Mouse (Mus musculus) embryonic facial prominence, embryonic 10.5 days (tissue): ENCODE measurements around the gene Slc13a2. TPM values are rescaled to one million over a fixed set of nuclear protein-coding genes. Genes with fewer than 3 reads are reported as not detected.

ENCODE experiments used
- DNase-seq: peaks from one replicate; pipeline ENCODE4 v3.0.0-alpha.2; 2017; ENCODE audit warnings: low spot score
- H3K27ac ChIP-seq: fragments of 300-500 bp; sonication (generic); replicated peaks from 2 replicates; pipeline ENCODE4 v1.5.1; 2016; ENCODE audit warnings: mild to moderate bottlenecking
- H3K27me3 ChIP-seq: fragments of 300-500 bp; sonication (generic); replicated peaks from 2 replicates; pipeline ENCODE4 v1.6.1; 2016; ENCODE audit warnings: low read depth, mild to moderate bottlenecking; ENCODE audit not compliant: poor library complexity, severe bottlenecking
- H3K36me3 ChIP-seq: fragments of 300-500 bp; sonication (generic); replicated peaks from 2 replicates; pipeline ENCODE4 v1.6.1; 2016; ENCODE audit warnings: mild to moderate bottlenecking, moderate library complexity
- H3K4me1 ChIP-seq: fragments of 300-500 bp; sonication (generic); 2 replicates; pipeline ENCODE4 v1.6.1; 2016
- H3K4me3 ChIP-seq: fragments of 300-500 bp; sonication (generic); 2 replicates; pipeline ENCODE4 v1.5.1; 2016; ENCODE audit warnings: mild to moderate bottlenecking, moderate library complexity
- H3K9me3 ChIP-seq: fragments of 300-500 bp; sonication (generic); 2 replicates; pipeline ENCODE4 v1.6.1; 2016; ENCODE audit warnings: mild to moderate bottlenecking
- WGBS: fragments of 180-500 bp; shearing (Covaris S2); methylation state at CpG from one replicate; pipeline ENCODE4 v1.1.7; 2016; 5-methylcytosine and 5-hydroxymethylcytosine counted together
- polyA plus RNA-seq: library from polyadenylated mRNA; unstranded; fragments of >200 nt; fragmentation: Nextera tagmentation; extraction: Ambion mirVana; gene quantifications from 2 replicates; pipeline ENCODE4 v1.2.1, GENCODE M21; 2016

Slc13a2 gene
- polyA plus RNA-seq, 1 experiment from 2014 or later: not detected

DNA sequence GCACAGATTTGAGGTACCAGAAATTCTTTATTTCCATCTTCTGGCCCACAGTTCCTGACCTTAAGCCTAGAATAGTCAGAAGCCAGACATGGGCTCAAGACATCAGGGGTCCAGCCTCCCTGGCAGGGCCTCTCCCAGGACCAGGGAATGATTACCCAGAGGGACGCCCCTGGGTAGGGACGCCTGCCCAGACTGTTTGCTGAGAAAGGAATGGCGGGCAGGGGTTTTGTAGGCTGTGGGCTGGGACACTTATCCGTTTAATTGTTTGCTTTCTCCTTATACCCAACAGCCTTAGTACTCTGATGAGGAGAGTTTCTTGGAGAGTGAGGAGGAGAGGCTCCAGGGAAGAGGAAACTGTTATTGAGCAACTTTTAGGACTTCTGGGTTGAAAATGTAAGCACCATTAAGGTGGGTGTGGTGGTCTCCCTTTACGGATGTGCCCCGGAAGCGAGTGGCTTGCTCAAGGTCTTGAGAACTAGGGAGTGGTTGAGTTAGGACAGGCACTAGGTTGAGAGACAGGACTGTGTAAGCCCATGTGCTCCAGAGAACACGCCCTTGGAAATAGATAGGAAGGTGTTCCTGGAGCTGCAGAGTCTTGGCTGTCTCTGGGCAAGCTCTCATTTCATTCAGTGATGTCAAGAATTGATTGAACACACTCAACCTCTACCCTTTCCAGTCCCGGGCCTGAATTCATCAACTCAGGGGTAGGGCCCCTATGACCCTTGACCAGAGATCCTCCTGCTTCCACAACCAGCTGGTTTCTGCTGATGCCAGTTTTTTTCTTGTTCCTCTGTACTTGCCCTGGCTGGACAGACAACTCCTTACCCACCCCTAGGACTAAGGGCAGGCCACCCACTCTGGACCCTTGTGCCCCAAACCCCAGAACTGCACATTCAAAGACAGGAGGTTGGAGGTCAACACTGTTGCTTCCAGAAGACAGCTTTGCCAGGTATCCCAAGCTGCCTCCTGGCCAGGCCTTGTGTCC lies 13.5 kb downstream of the Slc13a2 start:
- Histone ChIP-seq H3K27ac (no peak overlapping the region), H3K9me3 (no peaks in the 10 kb centered on the region), H3K4me1 (no peaks in the 10 kb centered on the region), H3K36me3 (no peaks in the 10 kb centered on the region), H3K27me3 (no peaks in the 10 kb centered on the region), H3K4me3 (no peak overlapping the region)
- WGBS: 84% methylated on average over 9 of the region's 9 CpGs
- DNase-seq: no peak

GRCm38 (mm10) chr11:78402062-78402461 lies 20.0 kb downstream of the Slc13a2 start:
- Histone ChIP-seq H3K27me3 (0 out of 2 replicates have a peak, but pooled peaks cover 4% of the 10 kb centered on the region), H3K36me3 (no peaks in the 10 kb centered on the region), H3K27ac (no peak overlapping the region), H3K9me3 (no peaks in the 10 kb centered on the region), H3K4me3 (no peak overlapping the region), H3K4me1 (peaks cover 12% of the 10 kb centered on the region)
- no peak for DNase-seq
- WGBS: 80% methylated on average over 6 of the region's 6 CpGs

- WGBS: 85% methylated on average over 3 of the region's 3 CpGs
- no peaks in the 10 kb centered on the region for H3K9me3 ChIP-seq
- H3K27ac ChIP-seq: no peak overlapping the region
- H3K4me3 ChIP-seq: no peak overlapping the region
- no peak for DNase-seq
- peaks cover 14% of the 10 kb centered on the region for H3K4me1 ChIP-seq
- H3K36me3 ChIP-seq: no peaks in the 10 kb centered on the region
- 0 out of 2 replicates have a peak, but pooled peaks cover 4% of the 10 kb centered on the region for H3K27me3 ChIP-seq
Observed at GRCm38 (mm10) chr11:78401469-78401868, 20.5 kb downstream of the Slc13a2 start.

DNA sequence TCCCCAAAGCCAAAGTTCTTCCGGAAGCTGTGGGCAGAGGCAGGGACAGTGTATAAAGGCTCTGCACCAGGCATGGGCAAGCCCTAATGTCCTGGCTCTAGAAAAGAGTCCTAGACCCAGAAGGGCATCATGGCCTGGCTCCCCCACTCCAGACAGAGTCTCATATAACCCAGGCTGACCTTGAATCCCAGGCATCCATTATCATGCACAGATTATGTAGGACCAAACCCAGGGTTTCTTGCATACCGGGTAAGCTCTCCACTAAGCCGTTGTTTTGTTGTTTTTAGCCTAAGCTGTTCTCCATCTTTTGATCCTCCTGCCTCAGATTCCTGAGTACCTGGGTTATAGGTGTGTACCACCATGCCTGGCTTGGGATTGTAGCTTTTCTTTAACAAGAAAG lies 21.1 kb downstream of the Slc13a2 start:
- Histone ChIP-seq H3K4me3 (no peak overlapping the region), H3K4me1 (peaks cover 17% of the 10 kb centered on the region), H3K27me3 (0 out of 2 replicates have a peak, but pooled peaks cover 4% of the 10 kb centered on the region), H3K9me3 (no peaks in the 10 kb centered on the region), H3K27ac (no peak overlapping the region), H3K36me3 (no peaks in the 10 kb centered on the region)
- 68% methylated on average over 3 of the region's 3 CpGs for WGBS
- no peak for DNase-seq

DNA sequence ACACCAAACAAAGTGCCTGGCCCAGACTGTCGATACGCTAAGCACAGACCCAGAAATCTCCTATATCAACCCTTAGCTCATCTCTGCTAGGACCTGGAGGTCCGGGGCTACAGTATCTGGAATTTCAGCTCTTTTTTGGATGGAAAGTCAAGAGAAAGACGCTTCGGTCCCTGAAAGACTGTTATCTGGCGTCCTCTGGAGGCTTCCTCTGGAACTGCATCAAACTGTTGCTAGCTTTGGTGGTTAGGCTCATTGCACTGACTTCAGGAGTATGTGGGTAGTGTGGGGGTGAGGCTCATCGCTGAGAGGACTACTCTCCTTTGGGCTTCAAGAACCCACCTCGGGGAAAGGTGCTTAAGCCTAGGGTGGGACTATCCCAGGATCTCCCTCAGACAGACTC lies 22.3 kb downstream of the Slc13a2 start:
- H3K9me3 ChIP-seq: no peaks in the 10 kb centered on the region
- no peak overlapping the region for H3K4me3 ChIP-seq
- H3K27me3 ChIP-seq: 0 out of 2 replicates have a peak, but pooled peaks cover 4% of the 10 kb centered on the region
- DNase-seq: peak; percentile 75
- peaks cover 17% of the 10 kb centered on the region for H3K4me1 ChIP-seq
- 17% methylated on average over 8 of the region's 8 CpGs for WGBS
- no peaks in the 10 kb centered on the region for H3K36me3 ChIP-seq
- H3K27ac ChIP-seq: no peak overlapping the region

DNA sequence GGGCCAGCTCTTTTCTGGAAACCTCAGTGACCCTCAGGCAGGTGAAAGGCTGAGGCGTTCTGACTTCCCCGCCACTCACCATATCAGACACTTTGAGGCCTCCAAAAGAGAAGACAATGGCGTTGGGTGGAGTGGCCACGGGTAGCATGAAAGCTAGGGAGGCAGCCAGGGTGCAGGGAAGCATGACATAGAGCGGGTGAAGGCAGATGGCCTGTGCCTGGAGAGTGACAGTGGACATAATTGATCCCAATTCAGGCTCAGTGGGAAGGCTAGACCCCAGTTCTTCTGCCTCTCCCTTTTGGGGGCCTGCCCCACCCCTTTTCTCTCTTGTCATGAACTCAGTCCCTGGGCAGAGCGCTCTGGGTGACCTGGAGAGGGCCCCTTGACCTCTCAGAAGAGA lies 23.8 kb downstream of the Slc13a2 start:
- H3K36me3 ChIP-seq: no peaks in the 10 kb centered on the region
- no peak overlapping the region for H3K4me3 ChIP-seq
- 0 out of 2 replicates have a peak, but pooled peaks cover 4% of the 10 kb centered on the region for H3K27me3 ChIP-seq
- H3K4me1 ChIP-seq: peaks cover 17% of the 10 kb centered on the region
- no peak for DNase-seq
- WGBS: 76% methylated on average over 6 of the region's 6 CpGs
- no peak overlapping the region for H3K27ac ChIP-seq
- H3K9me3 ChIP-seq: no peaks in the 10 kb centered on the region

DNA sequence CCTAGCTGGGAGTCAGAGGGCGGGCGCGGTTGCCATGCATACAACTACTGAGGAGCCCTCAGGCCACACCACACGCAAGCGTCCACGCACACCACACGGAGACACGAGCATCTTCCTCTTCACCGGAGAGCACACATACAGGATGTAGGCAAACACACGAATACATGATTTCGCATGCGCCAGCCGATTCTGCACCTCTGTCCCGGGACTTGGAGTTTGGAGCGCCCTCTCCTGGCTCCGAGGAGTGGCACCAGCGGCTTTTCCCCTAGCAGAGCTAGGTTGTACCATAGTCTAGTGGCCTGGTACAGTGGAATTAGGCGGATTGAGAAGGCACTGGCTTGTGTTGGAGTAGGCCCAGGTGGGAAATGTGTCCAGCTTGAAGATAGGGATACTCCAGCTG lies 24.6 kb downstream of the Slc13a2 start:
- WGBS: 9% methylated on average over 18 of the region's 18 CpGs
- H3K4me3 ChIP-seq: peak overlapping the region; percentile 49

DNA sequence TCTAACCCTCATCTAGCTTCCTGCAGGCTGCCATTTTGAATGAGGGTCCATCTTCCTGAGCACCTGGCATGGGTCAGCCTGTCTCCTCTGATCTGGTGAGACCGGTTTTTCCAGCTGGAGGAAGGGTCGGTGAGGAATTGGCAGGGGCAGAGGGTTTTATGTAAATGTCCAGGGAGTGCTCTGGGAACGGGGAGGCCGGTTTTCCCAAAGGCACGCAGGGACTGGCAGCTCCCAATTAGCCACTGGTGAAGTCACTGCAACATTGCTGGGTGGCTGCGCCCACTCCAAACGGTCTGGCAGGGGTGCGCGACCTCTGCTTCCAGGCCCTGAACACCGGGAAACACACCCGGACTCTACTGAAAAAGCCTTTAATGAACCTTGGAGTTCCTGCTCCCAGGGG lies 25.1 kb downstream of the Slc13a2 start:
- no peaks in the 10 kb centered on the region for H3K9me3 ChIP-seq
- DNase-seq: peak; percentile 36
- H3K27ac ChIP-seq: peak overlapping the region; percentile 74
- H3K36me3 ChIP-seq: no peaks in the 10 kb centered on the region
- H3K4me3 ChIP-seq: peak overlapping the region; percentile 49
- 0 out of 2 replicates have a peak, but pooled peaks cover 4% of the 10 kb centered on the region for H3K27me3 ChIP-seq
- 32% methylated on average over 11 of the region's 11 CpGs for WGBS
- peaks cover 17% of the 10 kb centered on the region for H3K4me1 ChIP-seq

More for the DNA sequence above, 24.6 kb downstream of the Slc13a2 start:
- peaks cover 17% of the 10 kb centered on the region for H3K4me1 ChIP-seq
- H3K9me3 ChIP-seq: no peaks in the 10 kb centered on the region
- DNase-seq: peak; percentile 84
- 0 out of 2 replicates have a peak, but pooled peaks cover 4% of the 10 kb centered on the region for H3K27me3 ChIP-seq
- H3K36me3 ChIP-seq: no peaks in the 10 kb centered on the region
- H3K27ac ChIP-seq: peak overlapping the region; percentile 74

- no peak overlapping the region for H3K27ac ChIP-seq
- H3K4me3 ChIP-seq: no peak overlapping the region
- DNase-seq: no peak
- 82% methylated on average over 3 of the region's 3 CpGs for WGBS
- H3K4me1 ChIP-seq: peaks cover 11% of the 10 kb centered on the region
- no peaks in the 10 kb centered on the region for H3K36me3 ChIP-seq
- H3K9me3 ChIP-seq: no peaks in the 10 kb centered on the region
- no peaks in the 10 kb centered on the region for H3K27me3 ChIP-seq
Observed at GRCm38 (mm10) chr11:78392728-78393127, 29.3 kb downstream of the Slc13a2 start.

GRCm38 (mm10) chr11:78386508-78387043 lies 35.4 kb downstream of the Slc13a2 start, which contains the start of gene Foxn1:
Gene Foxn1, minus strand, starts transcription at chr11:78386558.
- H3K36me3 ChIP-seq: no peaks in the 10 kb centered on the region
- H3K27me3 ChIP-seq: peaks cover 9% of the 10 kb centered on the region; the same call in 1 of the 2 replicates
- H3K27ac ChIP-seq: peak within 1 kb of the TSS; percentile 30; the same call in 1 of the 2 replicates
- peaks cover 32% of the 10 kb centered on the region for H3K4me1 ChIP-seq
- H3K9me3 ChIP-seq: no peaks in the 10 kb centered on the region
- peak; percentile 17 for DNase-seq
- 75% methylated on average over 14 of the region's 14 CpGs for WGBS
- H3K4me3 ChIP-seq: no peak within 1 kb of the TSS

- Histone ChIP-seq H3K4me1 (peaks cover 32% of the 10 kb centered on the region), H3K27ac (no peak overlapping the region), H3K4me3 (no peak overlapping the region), H3K9me3 (no peaks in the 10 kb centered on the region), H3K27me3 (peaks cover 9% of the 10 kb centered on the region; the same call in 1 of the 2 replicates), H3K36me3 (no peaks in the 10 kb centered on the region)
- 86% methylated on average over 10 of the region's 10 CpGs for WGBS
- DNase-seq: no peak
Observed at GRCm38 (mm10) chr11:78385776-78386175, 36.2 kb downstream of the Slc13a2 start.

- no peak for DNase-seq
- peaks cover 35% of the 10 kb centered on the region for H3K4me1 ChIP-seq
- H3K36me3 ChIP-seq: no peaks in the 10 kb centered on the region
- no peak overlapping the region for H3K27ac ChIP-seq
- H3K27me3 ChIP-seq: peaks cover 9% of the 10 kb centered on the region; the same call in 1 of the 2 replicates
- 28% methylated on average over 5 of the region's 5 CpGs for WGBS
- no peaks in the 10 kb centered on the region for H3K9me3 ChIP-seq
- no peak overlapping the region for H3K4me3 ChIP-seq
Observed at GRCm38 (mm10) chr11:78382701-78383100, 39.3 kb downstream of the Slc13a2 start.
